Mouse (Mus musculus): ENCODE measurements around the gene Usp15.

- TF ChIP-seq CTCF (conservative IDR thresholded peaks at IDR 0.05; ENCODE audit: insufficient read depth, insufficient read length, low read depth, low read length) (no peak), POLR2A (IDR thresholded peaks at IDR 0.05; ENCODE audit: low read depth, low read length) (no peak)
Measured at GRCm38 (mm10) chr10:123146349-123146748, 50.4 kb downstream of the Usp15 start.

Measured in kidney, adult 2 months (tissue).